Comparison of ENCODE assay signal across 8 mouse cellular contexts in the genomic region with DNA sequence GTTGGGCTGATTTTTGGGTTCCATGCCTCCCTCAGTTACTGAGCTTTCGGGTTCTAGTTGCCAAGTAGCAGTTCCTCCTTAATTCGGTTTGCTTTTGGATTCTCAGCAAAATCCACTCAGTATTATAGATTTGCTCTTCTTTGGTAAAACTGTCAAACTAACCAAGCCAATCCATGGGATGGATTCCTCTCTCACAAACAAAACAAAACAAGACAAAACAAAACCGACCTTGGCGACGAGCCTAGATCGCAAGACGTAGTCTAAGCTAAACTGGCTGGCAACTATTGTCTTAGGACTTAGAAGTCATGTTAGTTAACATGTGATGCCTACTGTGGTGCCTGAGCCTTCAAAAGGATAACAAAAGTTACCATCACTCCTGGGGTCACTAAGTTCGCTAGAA. TPM values are rescaled to one million over a fixed set of nuclear protein-coding genes. Genes with fewer than 3 reads are reported as not detected.
DNase-seq lines count a peak whose midpoint lies in the region; ATAC-seq and TF ChIP-seq lines count a peak whose summit lies in the region.

No protein-coding gene starts in this region.

- no peak for DNase-seq in kidney, postnatal 0 days (ENCODE audit: low spot score)
- no peak for DNase-seq in kidney, adult 8-10 months
- no peak for DNase-seq in urinary bladder, postnatal 25 days (ENCODE audit: low spot score)
- no peak for DNase-seq in adrenal gland, adult 8-10 months
- no peak for DNase-seq in layer of hippocampus, postnatal 25 days (ENCODE audit: extremely low spot score in 1 of 2, low spot score in 1 of 2)

- no peak overlapping the region for H3K9ac ChIP-seq in kidney, postnatal 0 days (ENCODE audit: low read depth, low read length)
- H3K9ac ChIP-seq in embryonic facial prominence, embryonic 12.5 days, result no peak overlapping the region
- no peak overlapping the region for H3K9ac ChIP-seq in intestine, embryonic 15.5 days

- no peak for ATAC-seq in kidney, postnatal 0 days (replicated peaks; ENCODE audit: low FRiP score, low read depth)
- no peak for ATAC-seq in embryonic facial prominence, embryonic 12.5 days (ENCODE audit: insufficient number of reproducible peaks, insufficient read depth, low FRiP score, low TSS enrichment)
- no peak for ATAC-seq in intestine, embryonic 15.5 days

- H3K27ac ChIP-seq in kidney, postnatal 0 days, result peak overlapping the region; percentile 94
- peak overlapping the region; percentile 91; the same call in 1 of the 2 replicates for H3K27ac ChIP-seq in embryonic facial prominence, embryonic 12.5 days
- H3K27ac ChIP-seq in intestine, embryonic 15.5 days, result peak overlapping the region; percentile 96; the same call in 1 of the 2 replicates

- no peaks in the 10 kb centered on the region for H3K79me2 ChIP-seq in myocyte (ENCODE audit: control insufficient read depth, insufficient read depth)

- H3K4me3 ChIP-seq in kidney, postnatal 0 days (replicated peaks; ENCODE audit: low read depth, low read length), result peak overlapping the region; percentile 52; the same call in 1 of the 2 replicates
- peak overlapping the region; percentile 62 for H3K4me3 ChIP-seq in embryonic facial prominence, embryonic 12.5 days
- H3K4me3 ChIP-seq in intestine, embryonic 15.5 days (replicated peaks), result peak overlapping the region; percentile 70
- peak overlapping the region; percentile 31 for H3K4me3 ChIP-seq in myocyte

- no peaks in the 10 kb centered on the region for H3K9me3 ChIP-seq in kidney, postnatal 0 days (replicated peaks; ENCODE audit: low read length)
- H3K9me3 ChIP-seq in embryonic facial prominence, embryonic 12.5 days, result no peaks in the 10 kb centered on the region
- H3K9me3 ChIP-seq in intestine, embryonic 15.5 days, result no peaks in the 10 kb centered on the region

- H3K27me3 ChIP-seq in kidney, postnatal 0 days (ENCODE audit: insufficient read depth, low read length), result no peaks in the 10 kb centered on the region
- no peaks in the 10 kb centered on the region for H3K27me3 ChIP-seq in embryonic facial prominence, embryonic 12.5 days
- no peaks in the 10 kb centered on the region for H3K27me3 ChIP-seq in intestine, embryonic 15.5 days (replicated peaks)
- H3K27me3 ChIP-seq in myocyte (ENCODE audit: control insufficient read depth, insufficient read depth, insufficient read length), result no peaks in the 10 kb centered on the region

- WGBS in kidney, postnatal 0 days, result 88% methylated on average over 8 of the region's 8 CpGs
- WGBS in embryonic facial prominence, embryonic 12.5 days, result 84% methylated on average over 8 of the region's 8 CpGs
- 85% methylated on average over 8 of the region's 8 CpGs for WGBS in intestine, embryonic 15.5 days

- 0 out of 2 replicates have a peak, but pooled peaks cover 5% of the 10 kb centered on the region for H3K4me1 ChIP-seq in kidney, postnatal 0 days (replicated peaks; ENCODE audit: insufficient read depth, low read length)
- peaks cover 10% of the 10 kb centered on the region for H3K4me1 ChIP-seq in embryonic facial prominence, embryonic 12.5 days
- peaks cover 5% of the 10 kb centered on the region; the same call in 1 of the 2 replicates for H3K4me1 ChIP-seq in intestine, embryonic 15.5 days (replicated peaks)

- peak overlapping the region; percentile 47; the same call in 1 of the 2 replicates for H3K4me2 ChIP-seq in kidney, postnatal 0 days (ENCODE audit: low read length)
- peak overlapping the region; percentile 47 for H3K4me2 ChIP-seq in embryonic facial prominence, embryonic 12.5 days (replicated peaks)
- H3K4me2 ChIP-seq in intestine, embryonic 15.5 days (replicated peaks), result peak overlapping the region; percentile 58
- H3K4me2 ChIP-seq in myocyte (ENCODE audit: low read depth), result peak overlapping the region; percentile 62

- H3ac ChIP-seq in myocyte (ENCODE audit: control insufficient read depth, insufficient read length), result no peak overlapping the region

- TF ChIP-seq CTCF in kidney, postnatal 0 days (IDR thresholded peaks at IDR 0.05; ENCODE audit: low read depth), result no peak

- TF ChIP-seq POLR2A in myocyte (IDR thresholded peaks at IDR 0.05; ENCODE audit: insufficient read length, low read depth), result no peak

- 0 out of 2 replicates have a peak, but pooled peaks cover 4% of the 10 kb centered on the region for H3K36me3 ChIP-seq in kidney, postnatal 0 days (ENCODE audit: insufficient read depth, low read length)
- peaks cover 7% of the 10 kb centered on the region; the same call in 1 of the 2 replicates for H3K36me3 ChIP-seq in embryonic facial prominence, embryonic 12.5 days
- H3K36me3 ChIP-seq in intestine, embryonic 15.5 days, result no peaks in the 10 kb centered on the region
- no peaks in the 10 kb centered on the region for H3K36me3 ChIP-seq in myocyte (ENCODE audit: control insufficient read depth, insufficient read depth)

TF ChIP-seq in myocyte, 11 proteins besides CTCF, POLR2A, EP300 and RAD21:
- TF ChIP-seq USF1 (IDR thresholded peaks at IDR 0.05; ENCODE audit: low read depth) (no peak), CEBPB (IDR thresholded peaks at IDR 0.05; ENCODE audit: insufficient read depth, poor library complexity, severe bottlenecking) (no peak), MAX (IDR thresholded peaks at IDR 0.05; ENCODE audit: low read depth) (no peak), REST (IDR thresholded peaks at IDR 0.05; ENCODE audit: insufficient read depth, insufficient read length) (no peak), MYOG (IDR thresholded peaks at IDR 0.05; ENCODE audit: control insufficient read depth in 1 of 3, insufficient read depth in 1 of 3, insufficient read length in 2 of 3, low read depth in 2 of 3) (no peak), POLR2AphosphoS2 (IDR thresholded peaks at IDR 0.05; ENCODE audit: insufficient read length, low read depth) (no peak), TCF12 (IDR thresholded peaks at IDR 0.05; ENCODE audit: insufficient read depth, poor library complexity, severe bottlenecking) (no peak), E2F4 (IDR thresholded peaks at IDR 0.05; ENCODE audit: insufficient read depth) (no peak), MYOD1 (IDR thresholded peaks at IDR 0.05; ENCODE audit: control insufficient read depth in 1 of 3, insufficient read length in 2 of 3, low read depth in 2 of 3) (no peak), TCF3 (IDR thresholded peaks at IDR 0.05; ENCODE audit: insufficient read length, low read depth) (no peak), SRF (IDR thresholded peaks at IDR 0.05; ENCODE audit: control insufficient read depth, insufficient read length, low read depth) (no peak)
TF ChIP-seq in myocyte: peak in this region for 0.

RNA-seq across cellular contexts. Expression of a gene that starts 2.1 kb away (rescaled TPM):
- polyA plus RNA-seq in kidney, postnatal 0 days (2015; fragmentation: Nextera tagmentation; extraction: Ambion mirVana), result 6.4 TPM in 2 replicates
- 9.0 and 10.1 TPM in 2 replicates for polyA plus RNA-seq in embryonic facial prominence, embryonic 12.5 days (2016; fragmentation: Nextera tagmentation; extraction: Ambion mirVana)
- polyA plus RNA-seq in intestine, embryonic 15.5 days (2015; fragmentation: Nextera tagmentation; extraction: Ambion mirVana), result 6.0 and 8.2 TPM in 2 replicates
- polyA plus RNA-seq in myocyte (2012; fragmentation: generic; extraction: Trizol), result 7.3 TPM
- total RNA-seq in adrenal gland, adult 8-10 months (2022), result 1 to 10 TPM; 3.6 to 6.2 (median 5.0) TPM
- total RNA-seq in layer of hippocampus, postnatal 25 days (2021), result 1 to 10 TPM; 5.4 to 8.4 TPM

RNA-seq across cellular contexts. Expression of a gene that starts 14.1 kb away (rescaled TPM):
- polyA plus RNA-seq in kidney, postnatal 0 days (2015; fragmentation: Nextera tagmentation; extraction: Ambion mirVana), result 370 and 387 TPM in 2 replicates
- 381 and 403 TPM in 2 replicates for polyA plus RNA-seq in embryonic facial prominence, embryonic 12.5 days (2016; fragmentation: Nextera tagmentation; extraction: Ambion mirVana)
- polyA plus RNA-seq in intestine, embryonic 15.5 days (2015; fragmentation: Nextera tagmentation; extraction: Ambion mirVana), result 360 and 408 TPM in 2 replicates
- polyA plus RNA-seq in myocyte (2012; fragmentation: generic; extraction: Trizol), result 416 TPM
- total RNA-seq in adrenal gland, adult 8-10 months (2022), result 100 to 1,000 TPM; 254 to 479 (median 341) TPM
- total RNA-seq in layer of hippocampus, postnatal 25 days (2021), result 100 to 1,000 TPM; 208 to 218 TPM

RNA-seq across cellular contexts. Expression of a gene that starts 17.5 kb away (rescaled TPM):
- polyA plus RNA-seq in kidney, postnatal 0 days (2015; fragmentation: Nextera tagmentation; extraction: Ambion mirVana), result 0.13 TPM in 1 of 2 replicates, not detected in the other
- 0.05 and 0.10 TPM in 2 replicates for polyA plus RNA-seq in embryonic facial prominence, embryonic 12.5 days (2016; fragmentation: Nextera tagmentation; extraction: Ambion mirVana)
- not detected in 2 replicates for polyA plus RNA-seq in intestine, embryonic 15.5 days (2015; fragmentation: Nextera tagmentation; extraction: Ambion mirVana)
- not detected for polyA plus RNA-seq in myocyte (2012; fragmentation: generic; extraction: Trizol)
- not detected for total RNA-seq in adrenal gland, adult 8-10 months (2022)
- total RNA-seq in layer of hippocampus, postnatal 25 days (2021), result under 1 TPM; 0.16 to 0.32 TPM

RNA-seq across cellular contexts. Expression of a gene that starts 26.3 kb away (rescaled TPM):
- polyA plus RNA-seq in kidney, postnatal 0 days (2015; fragmentation: Nextera tagmentation; extraction: Ambion mirVana), result 34.6 and 40.9 TPM in 2 replicates
- polyA plus RNA-seq in embryonic facial prominence, embryonic 12.5 days (2016; fragmentation: Nextera tagmentation; extraction: Ambion mirVana), result 67.8 and 69.0 TPM in 2 replicates
- 18.2 and 19.0 TPM in 2 replicates for polyA plus RNA-seq in intestine, embryonic 15.5 days (2015; fragmentation: Nextera tagmentation; extraction: Ambion mirVana)
- polyA plus RNA-seq in myocyte (2012; fragmentation: generic; extraction: Trizol), result 30.8 TPM
- 10 to 100 TPM; 23.7 to 41.6 (median 32.6) TPM for total RNA-seq in adrenal gland, adult 8-10 months (2022)
- total RNA-seq in layer of hippocampus, postnatal 25 days (2021), result 1 to 10 TPM; 1.3 to 2.4 TPM

RNA-seq across cellular contexts. Expression of a gene that starts 37.1 kb away (rescaled TPM):
- not detected in 2 replicates for polyA plus RNA-seq in kidney, postnatal 0 days (2015; fragmentation: Nextera tagmentation; extraction: Ambion mirVana)
- polyA plus RNA-seq in embryonic facial prominence, embryonic 12.5 days (2016; fragmentation: Nextera tagmentation; extraction: Ambion mirVana), result 1.1 TPM in 1 of 2 replicates, not detected in the other
- polyA plus RNA-seq in intestine, embryonic 15.5 days (2015; fragmentation: Nextera tagmentation; extraction: Ambion mirVana), result not detected in 2 replicates
- not detected for polyA plus RNA-seq in myocyte (2012; fragmentation: generic; extraction: Trizol)
- total RNA-seq in adrenal gland, adult 8-10 months (2022), result not detected
- total RNA-seq in layer of hippocampus, postnatal 25 days (2021), result not detected
